Mouse (Mus musculus) stomach, postnatal 0 days (tissue): Measurements from ENCODE around the gene Mgat4a. TPM values are rescaled to one million over a fixed set of nuclear protein-coding genes. Genes with fewer than 3 reads are reported as not detected.
A peak's percentile ranks its signal among the peaks of the same experiment; 100 is the strongest.

Experiments used
- ATAC-seq: fragments of 200-750 bp; cut with Nextera tagmentation; 2 replicates; pipeline ENCODE4 v1.8.0; 2017; ENCODE audit not compliant: low FRiP score, low TSS enrichment
- DNase-seq: peaks from one replicate; pipeline ENCODE4 v3.0.0-alpha.2; 2016; ENCODE audit warnings: low spot score
- H3K27ac ChIP-seq: fragments of 300-500 bp; sonication (generic); replicated peaks from 2 replicates; pipeline ENCODE4 v1.5.1; 2014; ENCODE audit warnings: mild to moderate bottlenecking, control low read depth
- H3K27me3 ChIP-seq: fragments of 300-500 bp; sonication (generic); 2 replicates; pipeline ENCODE4 v1.6.1; 2014; ENCODE audit warnings: low read length; ENCODE audit not compliant: control insufficient read depth, insufficient read depth
- H3K36me3 ChIP-seq: fragments of 300-500 bp; sonication (generic); 2 replicates; pipeline ENCODE4 v1.6.1; 2014; ENCODE audit warnings: low read length, mixed read lengths; ENCODE audit not compliant: control insufficient read depth, insufficient read depth
- H3K4me1 ChIP-seq: fragments of 300-500 bp; sonication (generic); replicated peaks from 2 replicates; pipeline ENCODE4 v1.6.1; 2014; ENCODE audit warnings: antibody characterized with exemption; ENCODE audit not compliant: control insufficient read depth, insufficient read depth
- H3K4me2 ChIP-seq: fragments of 300-500 bp; sonication (generic); replicated peaks from 2 replicates; pipeline ENCODE4 v1.6.1; 2014; ENCODE audit warnings: low read depth, mild to moderate bottlenecking, control low read depth, moderate library complexity
- H3K4me3 ChIP-seq: fragments of 300-500 bp; sonication (generic); 2 replicates; pipeline ENCODE4 v1.5.1; 2014; ENCODE audit warnings: low read depth, low read length, control low read depth
- H3K9ac ChIP-seq: fragments of 300-500 bp; sonication (generic); 2 replicates; pipeline ENCODE4 v1.6.1; 2014; ENCODE audit warnings: mild to moderate bottlenecking, low read length, control low read depth, mixed read lengths
- H3K9me3 ChIP-seq: fragments of 300-500 bp; sonication (generic); 2 replicates; pipeline ENCODE4 v1.6.1; 2016; ENCODE audit warnings: low read length; ENCODE audit not compliant: control insufficient read depth
- CTCF ChIP-seq: IDR thresholded peaks from 2 replicates; pipeline ENCODE4 v1.5.1; 2016; ENCODE audit warnings: antibody characterized with exemption, low read depth, mild to moderate bottlenecking, moderate library complexity
- EP300 ChIP-seq: optimal IDR thresholded peaks from 2 replicates; pipeline ENCODE3; 2016; ENCODE audit warnings: antibody characterized with exemption
- WGBS: fragments of 180-500 bp; shearing (Covaris S2); extraction: QIAGEN DNeasy Blood & Tissue Kit; methylation state at CpG from one replicate; pipeline ENCODE4 v1.1.7; 2014; 5-methylcytosine and 5-hydroxymethylcytosine counted together
- polyA plus RNA-seq: library from polyadenylated mRNA; unstranded; fragments of >200 nt; fragmentation: Nextera tagmentation; extraction: Ambion mirVana; gene quantifications from 2 replicates; pipeline ENCODE4 v1.2.1, GENCODE M21; 2015

The Mgat4a gene
- polyA plus RNA-seq = 13.7 and 13.8 TPM in 2 replicates

GRCm38 (mm10) chr1:37540810-37541658, at the start of gene Mgat4a:
Gene Mgat4a (minus strand): TSS chr1:37541016.
- peak within 1 kb of the TSS; percentile 87 for H3K4me3 ChIP-seq
- WGBS = 2% methylated on average over 34 of the region's 72 CpGs

GRCm38 (mm10) chr1:37585809-37586480, 45.1 kb upstream of the Mgat4a start:
- Histone ChIP-seq H3K27me3 (no peaks in the 10 kb centered on the region), H3K27ac (peak overlapping the region; percentile 69), H3K4me1 (peaks cover 12% of the 10 kb centered on the region), H3K4me2 (no peak overlapping the region), H3K4me3 (no peak overlapping the region), H3K9me3 (no peaks in the 10 kb centered on the region), H3K9ac (no peak overlapping the region), H3K36me3 (no peaks in the 10 kb centered on the region)
- no peak for TF ChIP-seq EP300
- no peak for TF ChIP-seq CTCF
- ATAC-seq (peak; percentile 60), DNase-seq (peak; percentile 50)
- 49% methylated on average over 13 of the region's 13 CpGs for WGBS

More at GRCm38 (mm10) chr1:37540810-37541658, at the start of gene Mgat4a:
- DNase-seq (peak; percentile 95), ATAC-seq (peak; percentile 98)
- H3K36me3 ChIP-seq = no peaks in the 10 kb centered on the region
- peak within 1 kb of the TSS; percentile 96 for H3K4me2 ChIP-seq
- TF ChIP-seq CTCF = peak; percentile 17; the same call in 1 of the 2 replicates
- no peak for TF ChIP-seq EP300
- peak within 1 kb of the TSS; percentile 83 for H3K9ac ChIP-seq
- no peaks in the 10 kb centered on the region for H3K9me3 ChIP-seq
- no peaks in the 10 kb centered on the region for H3K27me3 ChIP-seq
- H3K4me1 ChIP-seq = no peaks in the 10 kb centered on the region
- peak within 1 kb of the TSS; percentile 78 for H3K27ac ChIP-seq

- Histone ChIP-seq H3K9ac (peak overlapping the region; percentile 18; the same call in 1 of the 2 replicates), H3K4me1 (peaks cover 12% of the 10 kb centered on the region), H3K27me3 (no peaks in the 10 kb centered on the region), H3K36me3 (no peaks in the 10 kb centered on the region), H3K4me2 (0 out of 2 replicates have a peak overlapping the region, but pooled peaks have one; percentile 3), H3K27ac (peak overlapping the region; percentile 79), H3K4me3 (no peak overlapping the region), H3K9me3 (no peaks in the 10 kb centered on the region)
- TF ChIP-seq EP300 (no peak), CTCF (no peak)
- peak; percentile 87 for ATAC-seq
- 13% methylated on average over 9 of the region's 9 CpGs for WGBS
- peak; percentile 74 for DNase-seq
These were observed 43.1 kb upstream of the Mgat4a start for GRCm38 (mm10) chr1:37583795-37584464.

GRCm38 (mm10) chr1:37583167-37583566, 42.4 kb upstream of the Mgat4a start:
- Histone ChIP-seq H3K27ac (peak overlapping the region; percentile 79), H3K4me3 (no peak overlapping the region), H3K4me1 (peaks cover 12% of the 10 kb centered on the region), H3K9me3 (no peaks in the 10 kb centered on the region), H3K4me2 (no peak overlapping the region), H3K27me3 (no peaks in the 10 kb centered on the region), H3K9ac (no peak overlapping the region), H3K36me3 (no peaks in the 10 kb centered on the region)
- no peak for TF ChIP-seq EP300
- TF ChIP-seq CTCF = no peak
- DNase-seq (no peak), ATAC-seq (peak; percentile 1; the same call in 1 of the 2 replicates)
- WGBS = 80% methylated on average over 8 of the region's 8 CpGs

- no peak overlapping the region for H3K4me3 ChIP-seq
- H3K9me3 ChIP-seq = no peaks in the 10 kb centered on the region
- H3K36me3 ChIP-seq = no peaks in the 10 kb centered on the region
- no peak for TF ChIP-seq EP300
- no peak for TF ChIP-seq CTCF
- no peaks in the 10 kb centered on the region for H3K27me3 ChIP-seq
- H3K4me1 ChIP-seq = peaks cover 6% of the 10 kb centered on the region; the same call in 1 of the 2 replicates
- H3K4me2 ChIP-seq = no peak overlapping the region
- H3K27ac ChIP-seq = no peak overlapping the region
- 95% methylated on average over 13 of the region's 13 CpGs for WGBS
- DNase-seq = no peak
- ATAC-seq = no peak
- no peak overlapping the region for H3K9ac ChIP-seq
These were observed 38.9 kb upstream of the Mgat4a start for GRCm38 (mm10) chr1:37579686-37580085.
